Mouse (Mus musculus) ES-Bruce4 (cell line): ENCODE results near the gene Cdh23. TPM values are rescaled to one million over a fixed set of nuclear protein-coding genes. Genes with fewer than 3 reads are reported as not detected.

Experiments
- H3K27ac ChIP-seq: 2 replicates; pipeline ENCODE4 v1.5.1; 2012; ENCODE audit warnings: low read length, inconsistent platforms; ENCODE audit not compliant: insufficient read depth
- H3K27me3 ChIP-seq: 2 replicates; pipeline ENCODE4 v1.6.1; 2012; ENCODE audit warnings: mild to moderate bottlenecking, low read length, inconsistent platforms; ENCODE audit not compliant: control insufficient read depth, poor library complexity, insufficient read depth, severe bottlenecking
- H3K36me3 ChIP-seq: 2 replicates; pipeline ENCODE4 v1.6.1; 2012; ENCODE audit warnings: inconsistent platforms, mild to moderate bottlenecking, low read length, moderate library complexity; ENCODE audit not compliant: control insufficient read depth, poor library complexity, insufficient read depth, severe bottlenecking
- H3K4me1 ChIP-seq: one replicate; pipeline ENCODE4 v1.8.1; 2011; ENCODE audit warnings: low read length; ENCODE audit not compliant: control insufficient read depth, insufficient read depth
- H3K4me3 ChIP-seq: 2 replicates; pipeline ENCODE4 v1.5.1; 2011; ENCODE audit warnings: low read depth, mild to moderate bottlenecking, low read length
- H3K9ac ChIP-seq: 2 replicates; pipeline ENCODE4 v1.6.1; 2012; ENCODE audit warnings: low read depth, mild to moderate bottlenecking, inconsistent platforms; ENCODE audit not compliant: poor library complexity, severe bottlenecking
- H3K9me3 ChIP-seq: replicated peaks from 2 replicates; pipeline ENCODE4 v1.6.1; 2012; ENCODE audit warnings: mild to moderate bottlenecking, low read length, inconsistent platforms; ENCODE audit not compliant: control insufficient read depth, poor library complexity, insufficient read depth, severe bottlenecking
- CTCF ChIP-seq: IDR thresholded peaks from one replicate; pipeline ENCODE4 v1.8.1; 2011; ENCODE audit warnings: low read depth, low read length
- EP300 ChIP-seq: IDR thresholded peaks from 2 replicates; pipeline ENCODE4 v1.6.1; 2011; ENCODE audit warnings: low read depth, low read length; ENCODE audit not compliant: insufficient read depth
- POLR2A ChIP-seq: IDR thresholded peaks from one replicate; pipeline ENCODE4 v1.8.1; 2011; ENCODE audit warnings: low read length; ENCODE audit not compliant: insufficient read depth
- polyA plus RNA-seq: library from polyadenylated mRNA; stranded (reverse); fragments of >200 nt; gene quantifications from 2 replicates; pipeline ENCODE4 v1.2.4, GENCODE M21; 2011; ENCODE audit warnings: low read depth; ENCODE audit not compliant: missing spikeins, insufficient read depth, insufficient read length

Cdh23 gene
- polyA plus RNA-seq, 1 experiment: 0.33 TPM

- H3K27ac ChIP-seq: no peak overlapping the region
- H3K27me3 ChIP-seq: no peaks in the 10 kb centered on the region
- no peak overlapping the region for H3K9ac ChIP-seq
- no peak overlapping the region for H3K4me3 ChIP-seq
- no peaks in the 10 kb centered on the region for H3K9me3 ChIP-seq
- H3K36me3 ChIP-seq: no peaks in the 10 kb centered on the region
- TF ChIP-seq CTCF: no peak
- no peak for TF ChIP-seq POLR2A
- no peak for TF ChIP-seq EP300
- no peaks in the 10 kb centered on the region for H3K4me1 ChIP-seq
Observed at GRCm38 (mm10) chr10:60398051-60398814, 298.1 kb downstream of the Cdh23 start.

GRCm38 (mm10) chr10:60395605-60396004, 300.7 kb downstream of the Cdh23 start:
- H3K9me3 ChIP-seq: no peaks in the 10 kb centered on the region
- H3K4me1 ChIP-seq: no peaks in the 10 kb centered on the region
- H3K9ac ChIP-seq: no peak overlapping the region
- TF ChIP-seq POLR2A: no peak
- no peak for TF ChIP-seq CTCF
- TF ChIP-seq EP300: no peak
- no peak overlapping the region for H3K27ac ChIP-seq
- no peaks in the 10 kb centered on the region for H3K36me3 ChIP-seq
- no peak overlapping the region for H3K4me3 ChIP-seq
- no peaks in the 10 kb centered on the region for H3K27me3 ChIP-seq

GRCm38 (mm10) chr10:60394936-60395335, 301.4 kb downstream of the Cdh23 start:
- no peaks in the 10 kb centered on the region for H3K27me3 ChIP-seq
- TF ChIP-seq EP300 (no peak), POLR2A (no peak), CTCF (no peak)
- no peak overlapping the region for H3K9ac ChIP-seq
- no peak overlapping the region for H3K27ac ChIP-seq
- no peaks in the 10 kb centered on the region for H3K9me3 ChIP-seq
- no peaks in the 10 kb centered on the region for H3K36me3 ChIP-seq
- no peaks in the 10 kb centered on the region for H3K4me1 ChIP-seq
- no peak overlapping the region for H3K4me3 ChIP-seq

- no peak overlapping the region for H3K4me3 ChIP-seq
- H3K27me3 ChIP-seq: no peaks in the 10 kb centered on the region
- no peaks in the 10 kb centered on the region for H3K9me3 ChIP-seq
- no peak for TF ChIP-seq CTCF
- TF ChIP-seq POLR2A: no peak
- no peak for TF ChIP-seq EP300
- no peaks in the 10 kb centered on the region for H3K36me3 ChIP-seq
- no peaks in the 10 kb centered on the region for H3K4me1 ChIP-seq
- H3K27ac ChIP-seq: no peak overlapping the region
- H3K9ac ChIP-seq: no peak overlapping the region
Observed at GRCm38 (mm10) chr10:60391661-60392060, 304.6 kb downstream of the Cdh23 start.

GRCm38 (mm10) chr10:60390904-60391420, 305.3 kb downstream of the Cdh23 start:
- Histone ChIP-seq H3K36me3 (no peaks in the 10 kb centered on the region), H3K4me1 (no peaks in the 10 kb centered on the region), H3K27me3 (no peaks in the 10 kb centered on the region), H3K27ac (no peak overlapping the region), H3K9me3 (no peaks in the 10 kb centered on the region), H3K9ac (no peak overlapping the region), H3K4me3 (no peak overlapping the region)
- no peak for TF ChIP-seq POLR2A
- TF ChIP-seq EP300: no peak

- Histone ChIP-seq H3K27me3 (no peaks in the 10 kb centered on the region), H3K4me3 (no peak overlapping the region), H3K9me3 (no peaks in the 10 kb centered on the region), H3K27ac (no peak overlapping the region), H3K36me3 (no peaks in the 10 kb centered on the region), H3K9ac (no peak overlapping the region), H3K4me1 (no peaks in the 10 kb centered on the region)
- TF ChIP-seq POLR2A: no peak
- TF ChIP-seq EP300: no peak
- no peak for TF ChIP-seq CTCF
Observed at GRCm38 (mm10) chr10:60390177-60390903, 305.9 kb downstream of the Cdh23 start.
